Mouse (Mus musculus): ENCODE results near the gene Ift88.

DNA sequence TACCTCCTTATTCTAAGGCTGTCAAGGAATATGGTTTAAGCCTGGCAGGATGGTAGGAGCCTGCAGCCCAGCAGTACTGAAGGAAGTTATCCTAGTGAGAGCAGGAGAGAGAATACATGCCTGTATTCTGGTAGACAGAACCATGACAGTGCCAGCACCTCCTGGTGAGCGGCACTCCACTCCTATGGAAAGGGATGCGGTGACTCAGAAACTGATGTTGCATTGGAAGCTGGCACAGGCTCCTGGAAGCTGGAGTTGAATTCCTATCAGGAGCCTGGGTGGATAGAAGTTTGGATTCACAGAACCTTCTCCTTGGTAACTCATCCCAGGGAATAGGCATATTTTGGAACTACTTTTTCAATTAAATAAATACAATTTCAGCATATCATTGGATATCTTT is 70.0 kb downstream of the Ift88 start:
- TF ChIP-seq POLR2A (IDR thresholded peaks at IDR 0.05; ENCODE audit: insufficient read depth, low read length), result no peak
- no peak for TF ChIP-seq CTCF (IDR thresholded peaks at IDR 0.05; ENCODE audit: low read depth, low read length)
- no peak for TF ChIP-seq EP300 (IDR thresholded peaks at IDR 0.05; ENCODE audit: insufficient read depth, low read depth, low read length)

Measured in ES-Bruce4 (cell line).